Mouse (Mus musculus) testis, adult 10 weeks (tissue): ENCODE data around the gene 9230102O04Rik. TPM values are rescaled to one million over a fixed set of nuclear protein-coding genes. Genes with fewer than 3 reads are reported as not detected.

Source experiments
- polyA plus RNA-seq: library from polyadenylated mRNA; stranded (reverse); fragments of 350-450 nt; fragmentation: Illumina TruSeq; extraction: RNeasy Lipid Tissue Mini Kit (QIAGEN cat#74804); gene quantifications from one replicate; pipeline ENCODE4 v1.2.3, GENCODE M21; 2014; ENCODE audit warnings: low read depth, low replicate concordance

9230102O04Rik gene
- not detected for polyA plus RNA-seq

DNA sequence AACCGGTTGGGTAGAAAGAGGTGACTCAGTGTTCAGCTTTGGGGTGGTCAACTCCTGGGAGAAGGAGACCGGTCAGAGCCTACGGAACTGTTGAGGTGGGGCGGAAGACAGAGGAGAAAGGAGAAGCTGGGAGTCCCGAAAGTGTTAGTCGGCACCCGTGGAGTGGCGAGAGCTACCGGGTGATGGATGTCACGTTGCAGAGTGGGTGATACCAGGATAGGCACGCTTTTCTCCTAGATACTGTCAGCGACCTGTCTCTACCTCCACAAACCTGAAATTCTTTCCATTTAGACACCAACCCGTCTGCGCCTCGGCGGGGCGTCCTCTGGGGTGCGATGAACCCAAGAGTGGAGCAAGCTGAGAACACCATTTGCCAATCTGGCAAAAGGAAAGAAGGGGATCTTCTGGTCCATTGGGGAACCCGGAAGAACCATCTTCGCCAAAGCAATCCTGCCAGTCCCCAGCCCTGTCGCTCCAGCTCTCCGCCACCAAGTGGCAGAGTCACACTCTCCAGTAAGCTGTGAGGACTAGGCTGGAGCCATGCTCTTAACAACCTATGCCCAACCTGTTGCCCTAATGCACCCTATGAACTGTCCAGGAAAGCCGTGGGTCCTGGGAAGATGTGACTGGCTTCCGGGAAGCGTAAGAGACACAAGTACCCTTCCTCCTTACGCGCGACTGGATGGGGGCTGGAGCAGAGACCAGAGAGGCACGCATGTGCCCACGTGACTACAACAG, at the start of gene 9230102O04Rik:
9230102O04Rik (minus strand) TSS at position 628 of the 738 bp plus-strand sequence.

DNA sequence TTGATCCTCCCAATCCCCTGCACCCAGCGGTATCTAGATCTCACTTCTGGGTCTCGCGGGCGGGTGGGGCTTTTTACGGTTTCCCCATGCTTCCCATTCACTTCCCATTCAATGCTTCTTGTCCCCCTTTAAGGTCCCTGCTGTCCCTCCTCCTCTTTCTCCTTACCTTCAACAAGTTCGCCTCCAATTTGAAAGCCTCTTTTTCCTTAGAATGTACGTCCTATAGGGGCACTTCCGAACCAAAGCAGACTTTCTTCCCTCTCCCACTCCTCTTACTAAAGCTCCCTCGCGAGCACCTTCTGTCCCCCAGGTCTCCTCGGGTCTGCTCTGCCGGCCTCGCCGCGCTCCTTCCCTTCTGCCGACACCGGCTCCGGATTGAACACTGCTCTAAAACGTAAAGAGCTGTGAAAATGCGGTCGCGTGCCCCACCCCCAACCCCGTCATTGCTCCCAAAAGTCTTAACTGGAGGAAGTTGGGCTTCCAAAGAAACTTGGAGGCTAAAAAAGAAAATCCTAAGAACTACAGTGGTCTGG, 377 bp upstream of the 9230102O04Rik start, which contains the start of gene Gata3:
Gata3 (minus strand) TSS at position 384 of the 533 bp plus-strand sequence.

DNA sequence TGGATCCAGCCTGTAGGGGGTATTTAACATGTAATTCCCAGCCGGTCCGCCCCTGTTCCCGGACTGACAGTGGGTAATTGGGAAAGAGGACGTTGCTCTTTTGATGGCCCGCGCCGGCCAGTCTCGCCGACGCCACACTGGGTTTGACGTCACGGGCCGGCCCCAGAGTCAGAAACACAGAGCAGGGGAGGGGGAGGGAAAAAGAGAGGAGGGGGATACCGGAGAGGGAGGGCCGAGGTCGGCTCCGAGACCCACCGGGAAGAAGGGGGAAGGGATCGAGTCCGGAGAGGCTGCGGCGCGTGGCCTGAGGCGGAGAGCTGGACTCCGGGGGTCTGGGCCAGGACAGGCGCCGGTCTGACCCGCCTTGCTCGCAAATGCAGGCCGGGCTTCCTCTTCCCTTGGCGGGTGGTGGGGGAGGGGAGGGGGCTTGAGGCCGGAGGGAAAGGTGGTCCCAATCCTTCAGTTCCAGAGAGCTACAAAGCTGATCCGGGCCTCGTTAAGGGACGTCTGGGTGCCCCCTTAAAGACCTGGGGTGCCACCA, 8.2 kb downstream of the 9230102O04Rik start, which contains the start of gene 4930412O13Rik:
4930412O13Rik (plus strand) TSS at position 202 of the 541 bp plus-strand sequence.

Other genes starting within 250 kb of the 9230102O04Rik start
- gene 4930412O13Rik, start 8.3 kb downstream of the 9230102O04Rik start, polyA plus RNA-seq: 5.0 TPM
- gene Gata3, start 494 bp upstream of the 9230102O04Rik start, polyA plus RNA-seq: 1.0 TPM
- gene Taf3, start 159.1 kb upstream of the 9230102O04Rik start, polyA plus RNA-seq: 15.0 TPM
- 283 TPM for gene Atp5c1, start 191.0 kb upstream of the 9230102O04Rik start, polyA plus RNA-seq
- 8.9 TPM for gene Kin, start 191.1 kb upstream of the 9230102O04Rik start, polyA plus RNA-seq
- gene Itih2, start 241.9 kb upstream of the 9230102O04Rik start, polyA plus RNA-seq: 19.8 TPM